Mouse (Mus musculus): ENCODE data around the gene B230104I21Rik. TPM values are rescaled to one million over a fixed set of nuclear protein-coding genes. Genes with fewer than 3 reads are reported as not detected.

Gene B230104I21Rik
- polyA plus RNA-seq (2015; fragmentation: Nextera tagmentation; extraction: Ambion mirVana), result not detected in 2 replicates

GRCm38 (mm10) chr4:154335761-154336160, at the start of gene B230104I21Rik:
Gene B230104I21Rik (plus strand): TSS chr4:154336127.
- 37% methylated on average over 12 of the region's 12 CpGs for WGBS
- Histone ChIP-seq H3K27me3 (peaks cover 72% of the 10 kb centered on the region), H3K36me3 (no peaks in the 10 kb centered on the region), H3K9me3 (no peaks in the 10 kb centered on the region), H3K9ac (peak within 1 kb of the TSS; percentile 55; the same call in 1 of the 2 replicates), H3K27ac (peak within 1 kb of the TSS; percentile 35), H3K4me2 (peak within 1 kb of the TSS; percentile 43), H3K4me1 (replicated peaks) (peaks cover 54% of the 10 kb centered on the region), H3K4me3 (peak within 1 kb of the TSS; percentile 18)
- ATAC-seq (ENCODE audit: low FRiP score), result peak; percentile 23; the same call in 1 of the 2 replicates

- peaks cover 8% of the 10 kb centered on the region for H3K4me1 ChIP-seq (replicated peaks)
- no peak overlapping the region for H3K4me2 ChIP-seq
- no peaks in the 10 kb centered on the region for H3K36me3 ChIP-seq
- no peak for ATAC-seq (ENCODE audit: low FRiP score)
- no peak overlapping the region for H3K27ac ChIP-seq
- 67% methylated on average over 4 of the region's 4 CpGs for WGBS
- peaks cover 27% of the 10 kb centered on the region for H3K27me3 ChIP-seq
- H3K9ac ChIP-seq, result no peak overlapping the region
- H3K4me3 ChIP-seq, result no peak overlapping the region
- no peaks in the 10 kb centered on the region for H3K9me3 ChIP-seq
These were observed 42.2 kb upstream of the B230104I21Rik start for GRCm38 (mm10) chr4:154293735-154294201.

DNA sequence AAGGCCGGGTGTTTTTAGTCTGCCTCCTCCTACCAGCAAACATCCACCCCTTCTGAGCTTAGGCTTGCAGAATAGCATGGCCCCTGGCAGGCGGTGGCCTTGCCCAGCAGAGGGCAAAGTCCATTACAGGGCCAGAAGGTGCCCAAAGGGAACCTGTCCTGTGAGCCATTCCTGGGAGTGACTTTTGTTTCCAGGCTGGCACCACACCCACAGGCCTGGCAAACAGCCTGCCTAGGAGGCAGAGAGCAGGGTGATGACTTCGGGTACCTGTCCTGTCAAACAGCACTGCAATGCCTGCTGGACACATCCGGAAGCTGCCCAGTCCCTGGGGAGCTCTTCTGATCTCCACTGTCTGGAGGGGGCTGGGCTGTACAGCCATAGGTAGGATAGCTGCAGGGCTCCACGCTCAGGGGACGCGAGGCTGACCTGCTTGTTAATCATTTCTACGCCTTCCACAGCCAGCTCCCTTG, 41.6 kb upstream of the B230104I21Rik start:
- no peak for ATAC-seq (ENCODE audit: low FRiP score)
- no peak overlapping the region for H3K4me2 ChIP-seq
- 45% methylated on average over 8 of the region's 8 CpGs for WGBS
- no peaks in the 10 kb centered on the region for H3K9me3 ChIP-seq
- H3K27ac ChIP-seq, result no peak overlapping the region
- H3K27me3 ChIP-seq, result peaks cover 32% of the 10 kb centered on the region
- H3K4me1 ChIP-seq (replicated peaks), result peaks cover 9% of the 10 kb centered on the region
- H3K9ac ChIP-seq, result no peak overlapping the region
- H3K4me3 ChIP-seq, result no peak overlapping the region
- H3K36me3 ChIP-seq, result no peaks in the 10 kb centered on the region

DNA sequence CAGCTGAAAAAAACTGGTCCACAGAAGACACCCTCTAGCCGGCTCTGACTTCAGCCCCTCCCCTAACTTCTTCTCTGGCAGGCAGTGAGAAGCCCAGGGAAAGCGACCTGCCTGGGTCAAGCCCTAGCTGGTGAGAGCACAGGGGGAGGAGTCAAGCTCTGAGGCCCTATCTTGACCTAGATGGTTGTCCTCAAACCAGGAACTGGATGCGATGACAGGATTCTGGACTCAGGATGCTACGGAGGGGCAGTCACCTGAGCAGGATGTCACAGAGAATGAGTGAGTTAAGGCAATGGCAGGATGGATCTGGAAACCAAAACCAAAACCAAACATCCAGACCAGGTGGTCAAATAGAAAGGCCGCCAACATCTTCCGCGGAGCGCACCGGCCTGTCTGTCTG, 38.2 kb upstream of the B230104I21Rik start:
- no peak for ATAC-seq (ENCODE audit: low FRiP score)
- Histone ChIP-seq H3K27ac (no peak overlapping the region), H3K9me3 (no peaks in the 10 kb centered on the region), H3K4me3 (no peak overlapping the region), H3K9ac (no peak overlapping the region), H3K27me3 (peaks cover 67% of the 10 kb centered on the region), H3K4me2 (no peak overlapping the region), H3K4me1 (replicated peaks) (peaks cover 19% of the 10 kb centered on the region), H3K36me3 (no peaks in the 10 kb centered on the region)
- 36% methylated on average over 9 of the region's 9 CpGs for WGBS

GRCm38 (mm10) chr4:154299541-154300271, 36.2 kb upstream of the B230104I21Rik start:
- Histone ChIP-seq H3K4me2 (peak overlapping the region; percentile 77), H3K27me3 (peaks cover 69% of the 10 kb centered on the region), H3K4me1 (replicated peaks) (peaks cover 11% of the 10 kb centered on the region), H3K36me3 (no peaks in the 10 kb centered on the region), H3K9ac (peak overlapping the region; percentile 66), H3K27ac (no peak overlapping the region), H3K9me3 (no peaks in the 10 kb centered on the region), H3K4me3 (peak overlapping the region; percentile 46)
- under 1% methylated on average over 60 of the region's 66 CpGs for WGBS
- no peak for ATAC-seq (ENCODE audit: low FRiP score)

DNA sequence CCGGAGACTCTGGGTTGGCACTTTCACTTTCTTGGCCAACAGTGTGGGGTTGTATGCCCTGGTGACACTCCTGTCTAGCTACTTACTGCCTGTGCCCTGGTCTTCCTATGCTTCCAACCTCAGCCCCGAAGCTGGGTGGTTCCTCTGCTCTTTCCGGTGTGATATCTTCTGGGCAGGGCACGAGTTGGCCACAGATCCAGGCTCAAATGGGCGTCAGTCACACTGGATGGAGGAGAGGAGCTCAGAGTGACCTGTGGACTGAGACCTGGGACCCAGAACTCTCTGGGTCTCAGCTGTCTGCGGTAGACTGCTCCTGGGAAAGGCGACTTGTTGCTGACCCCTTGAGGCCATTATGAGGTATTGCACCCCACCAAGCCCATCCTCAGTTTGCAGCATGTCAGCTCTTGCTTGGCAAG, 34.5 kb upstream of the B230104I21Rik start, which contains the start of gene Arhgef16:
Gene Arhgef16 (minus strand): TSS at position 211 of the 416 bp plus-strand sequence.
- Histone ChIP-seq H3K27me3 (peaks cover 64% of the 10 kb centered on the region), H3K4me1 (replicated peaks) (peaks cover 10% of the 10 kb centered on the region), H3K36me3 (no peaks in the 10 kb centered on the region), H3K27ac (no peak within 1 kb of the TSS), H3K4me3 (no peak within 1 kb of the TSS), H3K9ac (no peak within 1 kb of the TSS), H3K9me3 (no peaks in the 10 kb centered on the region), H3K4me2 (no peak within 1 kb of the TSS)
- 0 out of 2 replicates have a peak, but pooled peaks have one; percentile 22 for ATAC-seq (ENCODE audit: low FRiP score)
- WGBS, result 26% methylated on average over 7 of the region's 7 CpGs

GRCm38 (mm10) chr4:154309131-154309530, 26.8 kb upstream of the B230104I21Rik start:
- H3K4me1 ChIP-seq (replicated peaks), result peaks cover 12% of the 10 kb centered on the region; the same call in 1 of the 2 replicates
- H3K36me3 ChIP-seq, result no peaks in the 10 kb centered on the region
- H3K4me2 ChIP-seq, result no peak overlapping the region
- 89% methylated on average over 2 of the region's 2 CpGs for whole genome bisulfite sequencing
- peaks cover 4% of the 10 kb centered on the region; the same call in 1 of the 2 replicates for H3K27me3 ChIP-seq
- no peaks in the 10 kb centered on the region for H3K9me3 ChIP-seq
- H3K4me3 ChIP-seq, result no peak overlapping the region
- ATAC-seq (ENCODE audit: low FRiP score), result no peak
- no peak overlapping the region for H3K9ac ChIP-seq
- H3K27ac ChIP-seq, result no peak overlapping the region

DNA sequence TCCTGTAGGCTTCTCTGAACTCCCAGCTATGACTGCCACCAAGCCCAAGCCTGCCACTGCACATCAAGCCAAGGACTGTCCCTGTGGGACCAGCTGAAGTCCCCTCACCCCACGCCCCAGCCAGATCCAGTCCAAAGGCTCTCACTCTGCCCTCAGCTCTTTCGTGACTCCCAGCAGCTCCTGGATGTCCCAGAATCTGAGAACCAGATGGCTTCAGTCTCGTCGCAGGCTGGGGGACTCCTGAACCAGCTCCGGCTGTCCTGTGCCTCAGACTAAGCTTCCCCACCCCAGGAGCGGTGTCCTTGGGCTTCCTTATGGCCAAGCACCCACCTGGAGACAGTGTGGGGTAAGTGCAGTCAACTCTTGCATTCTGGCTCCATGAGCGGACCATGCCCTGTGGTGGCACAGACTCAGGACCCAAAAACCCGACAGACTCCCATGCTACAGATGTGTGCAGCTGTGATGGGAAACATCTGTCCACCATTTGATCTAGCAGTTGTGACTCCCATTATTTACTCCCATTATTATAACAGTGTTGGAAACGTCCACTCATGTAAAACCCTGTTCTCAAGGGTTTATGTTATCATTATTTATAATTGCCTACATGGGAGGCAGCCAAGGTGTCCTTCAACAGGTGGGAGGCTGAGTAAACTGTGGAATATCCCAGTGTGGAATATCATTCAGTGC, 25.2 kb upstream of the B230104I21Rik start:
- Histone ChIP-seq H3K27me3 (peaks cover 4% of the 10 kb centered on the region; the same call in 1 of the 2 replicates), H3K4me3 (no peak overlapping the region), H3K9ac (no peak overlapping the region), H3K27ac (no peak overlapping the region), H3K36me3 (no peaks in the 10 kb centered on the region), H3K4me2 (no peak overlapping the region), H3K9me3 (no peaks in the 10 kb centered on the region), H3K4me1 (replicated peaks) (peaks cover 15% of the 10 kb centered on the region; the same call in 1 of the 2 replicates)
- ATAC-seq (ENCODE audit: low FRiP score), result no peak
- 86% methylated on average over 9 of the region's 9 CpGs for WGBS

- 96% methylated on average over 2 of the region's 2 CpGs for WGBS
- no peak overlapping the region for H3K4me2 ChIP-seq
- peaks cover 18% of the 10 kb centered on the region; the same call in 1 of the 2 replicates for H3K4me1 ChIP-seq (replicated peaks)
- peak overlapping the region; percentile 75 for H3K27ac ChIP-seq
- no peaks in the 10 kb centered on the region for H3K36me3 ChIP-seq
- no peaks in the 10 kb centered on the region for H3K9me3 ChIP-seq
- H3K9ac ChIP-seq, result no peak overlapping the region
- H3K4me3 ChIP-seq, result no peak overlapping the region
- ATAC-seq (ENCODE audit: low FRiP score), result peak; percentile 41; the same call in 1 of the 2 replicates
- H3K27me3 ChIP-seq, result peaks cover 4% of the 10 kb centered on the region; the same call in 1 of the 2 replicates
These were observed 23.6 kb upstream of the B230104I21Rik start for GRCm38 (mm10) chr4:154312143-154312812.

GRCm38 (mm10) chr4:154312935-154313621, 22.8 kb upstream of the B230104I21Rik start:
- H3K9me3 ChIP-seq, result no peaks in the 10 kb centered on the region
- no peak overlapping the region for H3K4me2 ChIP-seq
- H3K27ac ChIP-seq, result peak overlapping the region; percentile 75
- no peaks in the 10 kb centered on the region for H3K36me3 ChIP-seq
- peaks cover 4% of the 10 kb centered on the region; the same call in 1 of the 2 replicates for H3K27me3 ChIP-seq
- peak; percentile 41; the same call in 1 of the 2 replicates for ATAC-seq (ENCODE audit: low FRiP score)
- no peak overlapping the region for H3K9ac ChIP-seq
- H3K4me3 ChIP-seq, result no peak overlapping the region
- WGBS, result 39% methylated on average over 4 of the region's 4 CpGs
- H3K4me1 ChIP-seq (replicated peaks), result peaks cover 18% of the 10 kb centered on the region; the same call in 1 of the 2 replicates

DNA sequence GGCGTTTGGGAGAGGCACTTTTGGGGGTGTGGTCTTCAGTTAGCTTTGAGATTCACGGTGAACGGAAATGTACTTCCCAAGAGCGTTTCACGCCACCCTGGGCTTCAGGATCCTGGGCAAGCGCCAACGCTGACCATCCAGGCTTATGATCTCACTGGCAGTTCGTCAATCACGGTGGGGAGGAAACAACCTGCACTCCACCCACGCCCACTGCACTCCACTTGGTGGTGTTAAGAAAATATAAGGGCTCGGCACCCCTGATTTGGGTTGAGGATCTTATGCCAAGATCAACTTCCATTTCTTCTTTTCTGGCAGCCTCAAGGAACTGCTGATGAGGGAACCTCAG, 22.3 kb upstream of the B230104I21Rik start:
- no peaks in the 10 kb centered on the region for H3K36me3 ChIP-seq
- no peak overlapping the region for H3K9ac ChIP-seq
- 73% methylated on average over 11 of the region's 11 CpGs for WGBS
- no peak overlapping the region for H3K4me3 ChIP-seq
- H3K27me3 ChIP-seq, result peaks cover 4% of the 10 kb centered on the region; the same call in 1 of the 2 replicates
- H3K27ac ChIP-seq, result peak overlapping the region; percentile 63
- no peaks in the 10 kb centered on the region for H3K9me3 ChIP-seq
- H3K4me1 ChIP-seq (replicated peaks), result peaks cover 18% of the 10 kb centered on the region; the same call in 1 of the 2 replicates
- no peak for ATAC-seq (ENCODE audit: low FRiP score)
- H3K4me2 ChIP-seq, result no peak overlapping the region

Data from hindbrain, embryonic 13.5 days (tissue).